Mouse (Mus musculus): ENCODE data around the gene Zfp335. TPM values are rescaled to one million over a fixed set of nuclear protein-coding genes. Genes with fewer than 3 reads are reported as not detected.
"Not testable (repeated sequence)": the region's sequence is repeated elsewhere in the genome, so short reads cannot be mapped to it uniquely, and the experiment has no call there.

The Zfp335 gene
- total RNA-seq, 2 experiments from 2014 or later = 20.7 to 21.7 TPM

- no peak for DNase-seq (ENCODE audit: low spot score in 2 of 2)
These were observed 39.8 kb downstream of the Zfp335 start for GRCm38 (mm10) chr2:164871602-164872303.

GRCm38 (mm10) chr2:164868491-164868890 is 43.1 kb downstream of the Zfp335 start:
- DNase-seq (ENCODE audit: low spot score in 2 of 2) = no peak

- DNase-seq (ENCODE audit: low spot score in 2 of 2) = no peak
These were observed 44.0 kb downstream of the Zfp335 start for GRCm38 (mm10) chr2:164867566-164867965.

- peak in 1 of 2 experiments; percentile 43 for DNase-seq (ENCODE audit: low spot score in 2 of 2)
These were observed 44.6 kb downstream of the Zfp335 start for GRCm38 (mm10) chr2:164866741-164867551.

GRCm38 (mm10) chr2:164864593-164864992 is 47.0 kb downstream of the Zfp335 start:
- DNase-seq (ENCODE audit: low spot score in 2 of 2) = no peak

GRCm38 (mm10) chr2:164863411-164863810 is 48.1 kb downstream of the Zfp335 start:
- DNase-seq (ENCODE audit: low spot score in 2 of 2) = not testable (repeated sequence)

GRCm38 (mm10) chr2:164862179-164862861 is 49.2 kb downstream of the Zfp335 start:
- peak in 1 of 2 experiments; percentile 47 for DNase-seq (ENCODE audit: low spot score in 2 of 2)

GRCm38 (mm10) chr2:164861094-164861493 is 50.5 kb downstream of the Zfp335 start:
- no peak for DNase-seq (ENCODE audit: low spot score in 2 of 2)

- no peak for DNase-seq (ENCODE audit: low spot score in 2 of 2)
These were observed 51.7 kb downstream of the Zfp335 start for GRCm38 (mm10) chr2:164859640-164860432.

- no peak for DNase-seq (ENCODE audit: low spot score in 2 of 2)
These were observed 52.4 kb downstream of the Zfp335 start for GRCm38 (mm10) chr2:164859155-164859554.

GRCm38 (mm10) chr2:164857842-164858553 is 53.6 kb downstream of the Zfp335 start:
- DNase-seq (ENCODE audit: low spot score in 2 of 2) = no peak

- no peak for DNase-seq (ENCODE audit: low spot score in 2 of 2)
These were observed 54.3 kb downstream of the Zfp335 start, which contains the start of gene Pltp for GRCm38 (mm10) chr2:164857101-164857821. Pltp (minus strand) TSS chr2:164857711.

GRCm38 (mm10) chr2:164856309-164857100 is 55.1 kb downstream of the Zfp335 start:
- DNase-seq (ENCODE audit: low spot score in 2 of 2) = no peak

GRCm38 (mm10) chr2:164855572-164855971 is 56.0 kb downstream of the Zfp335 start:
- not testable (repeated sequence) for DNase-seq (ENCODE audit: low spot score in 2 of 2)

- no peak for DNase-seq (ENCODE audit: low spot score in 2 of 2)
These were observed 61.5 kb downstream of the Zfp335 start for GRCm38 (mm10) chr2:164850061-164850460.

GRCm38 (mm10) chr2:164845782-164846181 is 65.8 kb downstream of the Zfp335 start:
- no peak for DNase-seq (ENCODE audit: low spot score in 2 of 2)

All from adrenal gland, postnatal 4 days (tissue).